Mouse (Mus musculus) erythroblast, embryonic 14.5 days (primary cell): Measurements from ENCODE around the gene Ctnnb1. TPM values are rescaled to one million over a fixed set of nuclear protein-coding genes. Genes with fewer than 3 reads are reported as not detected.

ENCODE experiments used
- H3K27me3 ChIP-seq: 2 replicates; pipeline ENCODE4 v1.6.1; 2012; ENCODE audit warnings: inconsistent platforms; ENCODE audit not compliant: control insufficient read depth
- H3K36me3 ChIP-seq: 2 replicates; pipeline ENCODE4 v1.6.1; 2012; ENCODE audit warnings: mild to moderate bottlenecking, inconsistent platforms; ENCODE audit not compliant: control insufficient read depth
- H3K4me1 ChIP-seq: 2 replicates; pipeline ENCODE4 v1.6.1; 2012; ENCODE audit warnings: inconsistent platforms; ENCODE audit not compliant: control insufficient read depth
- H3K4me3 ChIP-seq: replicated peaks from 2 replicates; pipeline ENCODE3; 2012; ENCODE audit warnings: moderate library complexity, mild to moderate bottlenecking, inconsistent platforms
- H3K9me3 ChIP-seq: 2 replicates; pipeline ENCODE4 v1.6.1; 2012; ENCODE audit warnings: low read length, inconsistent platforms, mixed read lengths; ENCODE audit not compliant: control insufficient read depth
- GATA1 ChIP-seq: IDR thresholded peaks from 2 replicates; pipeline ENCODE4 v1.6.1; 2012; ENCODE audit warnings: low read length, inconsistent platforms, mixed read lengths
- TAL1 ChIP-seq: IDR thresholded peaks from 3 replicates; pipeline ENCODE4 v1.6.1; 2012; ENCODE audit warnings: low read length, inconsistent platforms, mixed read lengths
- polyA plus RNA-seq: library from polyadenylated mRNA; stranded (reverse); fragments of >175 nt; gene quantifications from 2 replicates; pipeline ENCODE4 v1.2.3, GENCODE M21; 2012

The Ctnnb1 gene
- polyA plus RNA-seq, 1 experiment = 0.87 TPM

- TF ChIP-seq GATA1 (no peak), TAL1 (no peak)
- Histone ChIP-seq H3K4me3 (peak overlapping the region; percentile 85), H3K4me1 (peaks cover 41% of the 10 kb centered on the region), H3K27me3 (no peaks in the 10 kb centered on the region), H3K36me3 (peaks cover 29% of the 10 kb centered on the region), H3K9me3 (no peaks in the 10 kb centered on the region)
Measured at GRCm38 (mm10) chr9:120933587-120933885, 4.5 kb downstream of the Ctnnb1 start.

GRCm38 (mm10) chr9:120933886-120934758 lies 5.1 kb downstream of the Ctnnb1 start:
- Histone ChIP-seq H3K4me3 (peak overlapping the region; percentile 85), H3K36me3 (peaks cover 33% of the 10 kb centered on the region), H3K4me1 (peaks cover 41% of the 10 kb centered on the region), H3K27me3 (no peaks in the 10 kb centered on the region), H3K9me3 (no peaks in the 10 kb centered on the region)
- TF ChIP-seq TAL1 (no peak), GATA1 (no peak)

GRCm38 (mm10) chr9:120934821-120935633 lies 6.0 kb downstream of the Ctnnb1 start:
- H3K9me3 ChIP-seq = no peaks in the 10 kb centered on the region
- TF ChIP-seq GATA1 = no peak
- H3K4me1 ChIP-seq = peaks cover 43% of the 10 kb centered on the region
- peaks cover 42% of the 10 kb centered on the region for H3K36me3 ChIP-seq
- peak overlapping the region; percentile 85 for H3K4me3 ChIP-seq
- no peaks in the 10 kb centered on the region for H3K27me3 ChIP-seq

- H3K4me3 ChIP-seq = peak overlapping the region; percentile 85
- peaks cover 45% of the 10 kb centered on the region for H3K4me1 ChIP-seq
- no peaks in the 10 kb centered on the region for H3K9me3 ChIP-seq
- peaks cover 48% of the 10 kb centered on the region for H3K36me3 ChIP-seq
- TF ChIP-seq GATA1 = no peak
- no peak for TF ChIP-seq TAL1
- no peaks in the 10 kb centered on the region for H3K27me3 ChIP-seq
Measured at GRCm38 (mm10) chr9:120935634-120935922, 6.6 kb downstream of the Ctnnb1 start.

GRCm38 (mm10) chr9:120936351-120936750 lies 7.3 kb downstream of the Ctnnb1 start:
- Histone ChIP-seq H3K4me3 (peak overlapping the region; percentile 85), H3K27me3 (no peaks in the 10 kb centered on the region), H3K9me3 (no peaks in the 10 kb centered on the region), H3K4me1 (peaks cover 48% of the 10 kb centered on the region), H3K36me3 (peaks cover 56% of the 10 kb centered on the region)
- TF ChIP-seq GATA1 = no peak

- Histone ChIP-seq H3K36me3 (peaks cover 90% of the 10 kb centered on the region), H3K4me1 (peaks cover 60% of the 10 kb centered on the region), H3K4me3 (no peak overlapping the region), H3K9me3 (no peaks in the 10 kb centered on the region), H3K27me3 (no peaks in the 10 kb centered on the region)
- TF ChIP-seq GATA1 = no peak
- no peak for TF ChIP-seq TAL1
Measured at GRCm38 (mm10) chr9:120940858-120941257, 11.8 kb downstream of the Ctnnb1 start.

GRCm38 (mm10) chr9:120943757-120944156 lies 14.7 kb downstream of the Ctnnb1 start:
- Histone ChIP-seq H3K36me3 (peaks cover 84% of the 10 kb centered on the region), H3K27me3 (no peaks in the 10 kb centered on the region), H3K4me3 (no peak overlapping the region), H3K4me1 (peaks cover 44% of the 10 kb centered on the region), H3K9me3 (no peaks in the 10 kb centered on the region)
- TF ChIP-seq GATA1 (no peak), TAL1 (no peak)

- H3K36me3 ChIP-seq = peaks cover 85% of the 10 kb centered on the region
- H3K4me1 ChIP-seq = peaks cover 44% of the 10 kb centered on the region
- H3K27me3 ChIP-seq = no peaks in the 10 kb centered on the region
- H3K9me3 ChIP-seq = no peaks in the 10 kb centered on the region
- TF ChIP-seq TAL1 = no peak
- H3K4me3 ChIP-seq = no peak overlapping the region
Measured at GRCm38 (mm10) chr9:120944211-120944610, 15.2 kb downstream of the Ctnnb1 start.

GRCm38 (mm10) chr9:120946131-120946530 lies 17.1 kb downstream of the Ctnnb1 start:
- Histone ChIP-seq H3K36me3 (peaks cover 84% of the 10 kb centered on the region), H3K9me3 (no peaks in the 10 kb centered on the region), H3K27me3 (no peaks in the 10 kb centered on the region), H3K4me1 (peaks cover 38% of the 10 kb centered on the region), H3K4me3 (no peak overlapping the region)
- TF ChIP-seq TAL1 (no peak), GATA1 (no peak)

GRCm38 (mm10) chr9:120948832-120949231 lies 19.8 kb downstream of the Ctnnb1 start:
- H3K4me3 ChIP-seq = no peak overlapping the region
- peaks cover 87% of the 10 kb centered on the region for H3K36me3 ChIP-seq

More at GRCm38 (mm10) chr9:120948832-120949231, 19.8 kb downstream of the Ctnnb1 start:
- Histone ChIP-seq H3K9me3 (no peaks in the 10 kb centered on the region), H3K27me3 (no peaks in the 10 kb centered on the region), H3K4me1 (peaks cover 17% of the 10 kb centered on the region)
- TF ChIP-seq GATA1 = no peak
- no peak for TF ChIP-seq TAL1
